Mouse (Mus musculus) adrenal gland, adult (tissue): ENCODE results near the gene Rmnd5b.
"Not testable (repeated sequence)": the region's sequence is repeated elsewhere in the genome, so short reads cannot be mapped to it uniquely, and the experiment has no call there.

Experiments used
- DNase-seq, 2 experiments: peaks; one replicate each; pipeline ENCODE4 v3.0.0; 2022 to 2023; ENCODE audit warnings: low spot score in 1 of 2; ENCODE audit not compliant: inconsistent age in 2 of 2

Gene Rmnd5b

DNA sequence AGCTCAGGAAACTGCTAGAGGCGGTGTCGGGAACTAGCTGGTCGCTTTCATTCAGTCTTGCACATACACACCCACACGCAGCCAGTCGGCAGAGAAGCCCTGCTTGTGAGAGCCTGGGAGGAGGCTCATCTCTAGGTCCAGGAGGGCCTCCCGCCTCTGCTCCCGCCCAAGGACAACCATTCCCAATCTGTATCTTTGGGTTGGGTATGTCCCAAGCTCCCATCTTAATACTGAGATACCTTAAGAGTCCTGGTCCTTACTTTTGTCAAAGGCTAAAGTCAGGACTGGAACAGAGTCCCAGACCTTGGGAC is 14.1 kb upstream of the Rmnd5b start:
- DNase-seq: peak in 1 of 2 experiments; percentile 68

GRCm38 (mm10) chr11:51649111-51649888 is 13.6 kb upstream of the Rmnd5b start:
- DNase-seq: peak in 1 of 2 experiments; percentile 54

DNA sequence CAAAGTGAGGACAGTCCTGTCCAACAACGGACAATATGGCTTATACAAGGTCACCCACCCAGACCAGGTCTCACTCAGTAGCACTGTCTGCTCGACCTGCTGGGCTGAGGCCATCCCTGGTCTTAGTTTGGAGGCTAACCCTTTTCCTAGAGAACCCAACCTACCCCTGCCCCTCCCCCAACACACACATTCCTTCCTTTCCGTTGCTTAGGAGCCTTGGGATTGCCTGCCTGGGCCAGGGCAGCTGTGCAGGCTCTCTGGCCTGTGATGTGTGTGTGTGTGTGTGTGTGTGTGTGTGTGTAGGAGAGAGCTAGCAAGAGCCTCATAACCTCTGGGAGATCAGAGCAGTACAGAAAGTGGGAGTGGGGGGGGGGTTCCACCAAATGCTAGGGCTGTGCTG is 12.9 kb upstream of the Rmnd5b start:
- peak in 1 of 2 experiments; percentile 53 for DNase-seq

- peak; percentile 54 to 74 for DNase-seq
Observed at GRCm38 (mm10) chr11:51646751-51647667, 11.3 kb upstream of the Rmnd5b start.

DNA sequence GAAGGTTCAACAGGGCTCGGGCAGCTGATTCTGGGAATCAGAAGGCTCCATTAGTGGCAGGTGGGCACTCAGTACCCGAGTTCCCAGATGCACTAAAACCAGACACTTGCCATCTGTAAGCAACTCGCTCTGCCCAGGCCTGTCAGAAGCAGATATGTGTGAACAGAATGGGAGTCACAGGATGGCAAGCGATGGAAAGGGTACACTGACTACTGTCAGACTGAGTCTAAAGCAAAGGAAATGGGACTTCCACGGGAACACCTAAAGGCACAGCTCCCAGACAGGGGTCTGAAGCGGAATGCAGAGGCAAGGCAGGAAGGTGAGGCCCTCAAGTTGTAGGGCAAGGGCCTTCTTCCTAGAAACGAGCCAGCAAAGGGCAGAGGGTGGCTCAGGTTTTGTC is 10.5 kb upstream of the Rmnd5b start:
- peak in 1 of 2 experiments; percentile 49 for DNase-seq

DNA sequence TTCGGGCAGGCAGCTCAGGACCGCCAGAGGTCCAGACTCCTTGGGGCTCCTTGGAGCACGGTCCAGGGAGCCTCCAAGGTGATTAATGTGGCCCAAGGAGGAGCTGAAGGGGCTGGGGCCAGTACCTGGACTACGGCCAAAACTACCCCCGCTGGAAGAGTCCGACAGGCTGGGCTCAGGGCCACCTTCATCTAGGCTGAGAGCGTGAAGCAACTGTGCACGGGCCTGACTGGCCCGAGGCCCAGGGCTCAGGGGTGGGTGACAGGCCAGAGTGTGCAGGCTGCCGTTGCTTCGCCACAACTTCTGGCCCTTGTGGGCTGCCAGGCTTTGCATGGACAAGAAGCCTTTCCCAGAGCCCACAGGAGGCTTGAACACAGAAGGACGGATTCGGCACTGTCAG is 9.6 kb upstream of the Rmnd5b start:
- DNase-seq: peak in 1 of 2 experiments; percentile 51

- no peak for DNase-seq
Observed at GRCm38 (mm10) chr11:51644217-51644616, 8.5 kb upstream of the Rmnd5b start.

DNA sequence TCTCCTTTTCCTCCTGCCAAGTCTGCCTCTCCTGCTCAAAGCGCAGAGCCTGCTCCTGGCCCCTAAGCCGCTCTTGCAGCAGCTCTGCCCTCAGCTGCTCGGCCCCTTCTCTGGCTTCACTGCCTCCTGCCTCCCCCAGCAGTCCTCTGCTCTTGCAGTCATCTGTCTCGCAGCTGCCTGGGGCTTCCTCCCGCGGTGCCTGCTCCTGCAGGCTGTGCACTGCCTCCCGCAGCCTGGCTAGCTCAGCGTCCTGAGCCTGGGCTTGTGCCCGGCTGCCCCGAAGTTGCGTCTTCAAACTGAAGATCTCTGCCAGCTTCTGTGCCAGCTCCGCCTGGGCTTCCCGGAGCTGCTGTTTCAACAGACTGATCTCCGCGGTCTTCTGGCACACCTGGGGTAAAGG is 8.1 kb upstream of the Rmnd5b start:
- DNase-seq: no peak

GRCm38 (mm10) chr11:51643202-51643601 is 7.5 kb upstream of the Rmnd5b start:
- DNase-seq: peak in 1 of 2 experiments; percentile 60

- DNase-seq: peak in 1 of 2 experiments; percentile 56
Observed at GRCm38 (mm10) chr11:51640748-51641147, 5.1 kb upstream of the Rmnd5b start.

DNA sequence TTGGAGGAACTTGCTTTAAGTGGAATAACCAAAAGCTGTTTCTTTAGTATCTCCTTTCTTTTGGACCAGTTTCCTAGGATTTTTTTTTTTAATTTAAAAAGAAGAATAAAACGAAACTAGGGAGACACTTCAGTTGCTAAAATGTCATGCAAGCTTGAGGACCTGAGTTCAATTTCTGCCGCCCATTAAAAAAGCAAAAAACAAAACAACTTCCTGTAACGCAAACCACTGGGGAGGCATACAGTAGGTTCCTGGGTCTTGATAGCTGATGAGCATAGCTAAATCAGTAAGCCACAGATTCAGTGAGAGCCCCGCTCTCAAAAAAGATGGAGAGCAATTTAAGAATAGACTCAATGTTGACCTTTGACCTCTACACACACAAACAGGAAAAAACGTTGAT is 2.8 kb upstream of the Rmnd5b start:
- DNase-seq: no peak

GRCm38 (mm10) chr11:51637971-51638414 is 2.3 kb upstream of the Rmnd5b start:
- peak in 1 of 2 experiments; percentile 66 for DNase-seq

GRCm38 (mm10) chr11:51636323-51636684 is 608 bp upstream of the Rmnd5b start:
- peak; percentile 56 to 86 for DNase-seq

DNA sequence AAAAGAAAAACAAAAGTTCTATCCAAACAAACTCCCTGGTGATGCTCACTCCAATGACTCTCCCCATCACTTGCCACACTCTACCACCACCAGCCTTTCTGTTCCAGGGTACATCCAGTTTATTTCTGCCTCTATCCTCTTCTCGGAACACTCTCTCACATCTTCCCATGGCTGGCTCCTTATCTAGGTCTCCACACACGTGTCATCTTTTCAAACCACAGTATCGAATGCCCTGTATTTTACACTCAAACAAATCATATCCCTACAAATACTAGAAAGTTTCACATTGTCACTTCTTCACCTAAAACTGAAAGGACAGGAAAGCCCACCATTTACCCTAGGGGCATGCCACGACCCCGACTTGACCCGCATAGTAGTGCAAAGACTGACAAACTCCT is 570 bp downstream of the Rmnd5b start:
- DNase-seq: no peak

DNA sequence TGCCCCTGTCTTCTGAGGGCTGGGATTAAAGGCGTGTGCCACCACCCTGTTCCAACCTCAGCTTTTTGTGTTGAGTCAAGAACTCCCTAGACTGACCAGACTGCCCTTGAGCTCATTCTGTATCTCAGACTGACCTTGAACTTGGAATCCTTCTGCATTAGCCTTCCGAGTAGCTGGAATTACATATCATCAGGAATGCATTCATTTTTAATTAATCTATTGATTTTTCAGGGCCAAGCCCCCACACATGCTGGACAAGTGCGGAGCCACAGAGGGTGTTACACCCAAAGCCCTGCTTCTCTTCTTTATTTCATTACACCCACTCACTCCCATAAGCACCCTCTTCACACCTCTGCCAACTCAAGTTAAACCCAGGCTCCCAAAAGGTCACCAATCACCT is 2.0 kb downstream of the Rmnd5b start:
- peak in 1 of 2 experiments; percentile 59 for DNase-seq

- not testable (repeated sequence) for DNase-seq
Observed at GRCm38 (mm10) chr11:51633200-51633599, 2.5 kb downstream of the Rmnd5b start.

DNA sequence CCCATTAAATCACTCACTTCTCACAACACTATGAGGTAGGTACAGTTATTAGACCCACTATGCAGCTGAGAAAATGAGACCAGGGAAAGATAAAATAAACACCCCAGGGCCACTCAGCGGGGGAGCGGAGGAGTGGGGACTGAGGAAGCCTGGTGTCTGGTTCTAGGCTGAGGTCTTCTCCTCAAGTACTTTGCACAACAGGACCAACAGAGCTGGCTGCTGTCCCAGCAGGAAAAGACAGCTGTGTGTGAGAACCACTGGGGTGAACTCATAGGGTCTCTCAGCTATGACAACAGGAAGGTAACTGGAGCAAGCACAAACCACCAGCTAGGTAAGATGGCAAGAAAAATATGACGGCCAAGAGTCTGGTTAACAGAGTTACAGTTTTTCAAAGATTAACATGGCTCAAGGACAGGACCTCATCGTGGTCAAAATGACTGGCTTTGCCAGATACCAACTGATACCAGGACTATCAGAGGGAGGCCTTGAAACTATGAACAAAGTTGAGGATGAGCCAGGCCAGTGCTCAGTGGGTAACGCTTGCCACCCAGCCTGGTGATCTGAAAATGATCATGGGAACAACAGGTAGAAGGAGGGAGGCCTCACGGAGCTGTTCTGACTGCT is 3.5 kb downstream of the Rmnd5b start:
- peak in 1 of 2 experiments; percentile 78 for DNase-seq

DNA sequence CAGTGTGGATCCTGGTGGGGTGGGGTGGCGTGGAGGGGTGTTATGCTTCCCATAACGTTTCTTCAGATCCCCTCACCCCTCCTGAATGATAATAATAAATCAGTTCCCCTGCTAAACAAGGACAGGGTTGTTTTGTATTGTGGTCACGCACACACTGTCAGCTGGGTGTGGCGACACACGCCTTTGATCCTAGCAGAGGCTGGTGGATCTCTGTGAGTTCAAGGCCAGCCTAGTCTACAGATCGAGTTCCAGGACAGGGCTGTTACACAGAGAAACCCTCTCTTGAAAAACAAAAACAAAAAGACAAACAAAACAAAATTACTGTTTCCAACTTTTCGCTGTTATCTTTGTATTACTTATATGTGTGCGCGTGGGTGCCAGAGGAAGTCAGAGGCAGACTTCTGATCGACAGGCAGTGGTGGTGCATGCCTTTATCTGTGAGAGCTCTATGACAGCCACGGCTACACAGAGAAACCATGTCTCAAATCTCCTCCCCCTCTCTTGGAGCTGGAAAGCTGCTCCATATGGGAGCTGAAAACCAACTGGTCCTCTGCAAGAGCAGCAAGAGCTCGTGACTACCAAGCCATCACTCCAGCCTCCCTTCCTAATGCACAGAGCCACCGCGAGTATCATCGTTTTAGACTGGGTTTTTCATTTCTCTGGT is 5.9 kb downstream of the Rmnd5b start:
- peak; percentile 48 to 74 for DNase-seq

DNA sequence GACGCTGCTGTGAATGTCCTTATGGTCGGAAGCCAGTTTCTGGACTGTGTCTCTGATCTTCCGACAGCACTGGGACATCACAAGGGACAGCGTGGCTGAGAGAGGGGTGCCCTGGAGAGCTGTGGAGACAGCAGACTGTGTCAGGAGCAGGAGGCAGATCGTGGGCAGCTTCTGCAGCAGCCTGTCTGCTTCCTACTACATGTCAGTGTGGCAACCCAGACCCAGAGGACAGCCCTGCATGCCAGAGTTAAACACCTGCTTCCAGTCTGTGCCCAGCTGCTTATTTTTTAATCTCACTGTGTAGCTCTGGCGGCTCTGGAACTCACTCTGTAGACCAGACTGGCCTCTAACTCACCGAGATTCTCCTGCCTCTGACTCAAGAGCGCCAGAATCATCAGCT is 7.8 kb downstream of the Rmnd5b start:
- DNase-seq: no peak

DNA sequence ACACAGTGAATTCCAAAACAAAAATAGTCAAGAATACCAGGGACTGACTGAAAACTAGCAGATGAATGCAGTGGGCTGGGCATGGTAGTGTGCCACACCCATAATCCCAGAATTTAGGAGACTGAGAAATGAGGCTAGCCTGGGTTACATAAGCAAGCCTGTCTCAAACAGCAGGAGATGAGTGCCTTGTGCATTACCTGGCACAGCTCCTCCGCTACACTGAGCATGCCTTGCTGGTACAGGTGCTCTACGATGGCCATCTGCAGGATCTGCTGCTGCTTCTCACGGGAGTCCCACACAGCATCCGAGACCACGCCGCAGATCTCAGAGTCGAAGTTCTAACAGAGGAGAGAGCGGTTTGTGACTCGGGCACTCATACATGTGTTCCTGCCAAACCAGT is 8.3 kb downstream of the Rmnd5b start:
- DNase-seq: no peak

DNA sequence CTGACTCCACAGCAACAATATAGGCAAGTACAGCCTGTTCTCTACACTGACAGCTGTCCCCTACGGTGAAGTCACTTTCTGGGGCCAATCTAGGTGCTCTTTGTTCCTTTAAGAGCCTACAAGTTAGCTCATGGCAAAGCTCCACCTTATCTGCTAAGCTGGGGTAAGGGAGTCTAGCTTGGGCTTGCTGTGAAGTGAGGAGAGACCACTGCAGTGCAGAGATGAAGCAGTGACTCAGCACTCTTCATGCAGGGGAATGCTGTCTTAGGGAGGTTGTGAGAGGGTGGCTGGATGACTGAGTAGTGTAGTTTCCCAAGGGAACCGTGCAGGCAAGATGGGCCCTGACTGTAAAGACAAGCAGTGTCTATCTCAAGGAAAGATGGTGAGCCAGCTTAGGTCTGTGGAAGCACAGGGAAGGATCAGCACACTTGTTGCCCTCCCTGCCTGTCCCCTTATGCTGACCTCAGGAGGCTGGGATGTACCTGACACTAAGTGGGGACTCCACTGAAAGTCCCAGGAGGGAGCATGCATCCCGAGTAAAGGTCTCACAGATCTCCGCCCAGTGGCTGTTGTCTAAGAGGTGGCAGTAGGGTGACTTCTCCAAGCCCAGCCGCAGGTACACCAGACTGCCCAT is 10.4 kb downstream of the Rmnd5b start:
- DNase-seq: no peak
